Mouse (Mus musculus) bone marrow, adult 2 months (tissue): ENCODE measurements around the gene Hadha. TPM values are rescaled to one million over a fixed set of nuclear protein-coding genes. Genes with fewer than 3 reads are reported as not detected.

Experiments used
- H3K27ac ChIP-seq: fragments of 200-500 bp; 2 replicates; pipeline ENCODE4 v1.5.1; 2012; ENCODE audit warnings: low read depth, mild to moderate bottlenecking, control low read depth, inconsistent platforms, low read length; ENCODE audit not compliant: control insufficient read depth, poor library complexity, insufficient read depth
- H3K4me1 ChIP-seq: fragments of 200-500 bp; 2 replicates; pipeline ENCODE4 v1.6.1; 2011; ENCODE audit warnings: low read length; ENCODE audit not compliant: control insufficient read depth, insufficient read depth
- H3K4me3 ChIP-seq: fragments of 200-500 bp; replicated peaks from 2 replicates; pipeline ENCODE3; 2011; ENCODE audit warnings: mild to moderate bottlenecking, low read depth, low read length, control low read depth; ENCODE audit not compliant: control insufficient read depth
- CTCF ChIP-seq: fragments of 200-500 bp; IDR thresholded peaks from 2 replicates; pipeline ENCODE4 v1.5.1; 2011; ENCODE audit warnings: low read length, control low read depth; ENCODE audit not compliant: control insufficient read depth, insufficient read depth
- POLR2A ChIP-seq: fragments of 200-500 bp; IDR thresholded peaks from 2 replicates; pipeline ENCODE4 v1.6.1; 2011; ENCODE audit warnings: low read depth, mild to moderate bottlenecking, control low read depth, low read length, borderline replicate concordance; ENCODE audit not compliant: control insufficient read depth
- WGBS: fragments of 180-500 bp; shearing (Covaris S2); methylation state at CpG from one replicate; pipeline ENCODE4 v1.1.7; 2018; 5-methylcytosine and 5-hydroxymethylcytosine counted together
- polyA plus RNA-seq: library from polyadenylated mRNA; stranded (reverse); fragments of >200 nt; gene quantifications from 2 replicates; pipeline ENCODE4 v1.2.4, GENCODE M21; 2011; ENCODE audit warnings: low replicate concordance; ENCODE audit not compliant: missing spikeins, insufficient read depth, insufficient read length

The Hadha gene
- polyA plus RNA-seq, 1 experiment: 51.3 TPM

- no peak overlapping the region for H3K4me3 ChIP-seq
- 72% methylated on average over 4 of the region's 4 CpGs for WGBS
- H3K4me1 ChIP-seq: no peaks in the 10 kb centered on the region
- TF ChIP-seq POLR2A (no peak), CTCF (no peak)
- H3K27ac ChIP-seq: no peak overlapping the region
Observed at GRCm38 (mm10) chr5:30138193-30138592, 16.8 kb downstream of the Hadha start.

DNA sequence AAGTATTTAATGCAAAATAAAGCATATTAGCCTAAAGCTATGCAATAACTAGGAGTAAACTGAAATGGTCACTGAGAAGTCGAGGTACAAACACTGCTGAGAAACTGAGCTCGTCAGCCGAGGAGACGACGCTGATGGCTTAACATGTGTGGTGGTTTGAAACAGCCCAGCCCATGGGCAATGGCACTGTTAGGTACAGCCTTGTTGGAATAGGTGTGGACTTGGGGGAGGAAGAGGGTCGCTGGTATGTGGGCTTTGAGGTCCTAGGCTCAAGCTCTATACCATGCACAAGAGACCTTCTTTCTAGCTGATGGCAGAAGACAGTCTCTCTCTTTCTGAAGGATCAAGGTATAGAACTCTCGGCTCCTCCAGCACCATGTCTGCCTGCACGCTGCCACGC is 17.7 kb downstream of the Hadha start:
- TF ChIP-seq CTCF (no peak), POLR2A (no peak)
- Histone ChIP-seq H3K27ac (no peak overlapping the region), H3K4me1 (no peaks in the 10 kb centered on the region), H3K4me3 (no peak overlapping the region)
- 91% methylated on average over 9 of the region's 9 CpGs for WGBS

GRCm38 (mm10) chr5:30135711-30136231 is 19.2 kb downstream of the Hadha start:
- TF ChIP-seq POLR2A (no peak), CTCF (no peak)
- no peak overlapping the region for H3K27ac ChIP-seq
- no peaks in the 10 kb centered on the region for H3K4me1 ChIP-seq
- WGBS: 92% methylated on average over 11 of the region's 11 CpGs
- H3K4me3 ChIP-seq: no peak overlapping the region

GRCm38 (mm10) chr5:30132173-30132572 is 22.8 kb downstream of the Hadha start:
- 53% methylated on average over 2 of the region's 2 CpGs for WGBS
- Histone ChIP-seq H3K4me1 (no peaks in the 10 kb centered on the region), H3K4me3 (no peak overlapping the region), H3K27ac (no peak overlapping the region)
- TF ChIP-seq CTCF (no peak), POLR2A (no peak)

DNA sequence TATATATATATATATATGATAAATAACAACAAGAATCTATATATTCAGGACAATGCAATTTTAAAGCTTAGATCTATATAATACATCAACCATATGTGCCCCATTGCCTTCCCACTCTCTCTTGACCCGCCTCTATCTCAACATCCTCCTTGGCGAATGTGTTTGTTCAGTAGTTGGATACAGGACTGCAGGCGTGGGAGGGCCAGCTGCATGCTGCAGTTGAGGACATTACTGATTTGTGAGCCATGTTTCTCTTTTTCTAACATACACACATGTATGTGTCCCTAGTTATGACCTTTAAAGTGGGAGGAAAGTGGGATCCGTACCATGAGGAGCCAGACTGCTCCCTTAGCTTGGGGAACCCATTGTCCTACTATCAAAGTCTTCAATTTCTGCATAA is 23.7 kb downstream of the Hadha start:
- H3K4me3 ChIP-seq: no peak overlapping the region
- H3K4me1 ChIP-seq: no peaks in the 10 kb centered on the region
- TF ChIP-seq CTCF: no peak
- no peak for TF ChIP-seq POLR2A
- H3K27ac ChIP-seq: no peak overlapping the region
- 84% methylated on average over 4 of the region's 4 CpGs for WGBS

DNA sequence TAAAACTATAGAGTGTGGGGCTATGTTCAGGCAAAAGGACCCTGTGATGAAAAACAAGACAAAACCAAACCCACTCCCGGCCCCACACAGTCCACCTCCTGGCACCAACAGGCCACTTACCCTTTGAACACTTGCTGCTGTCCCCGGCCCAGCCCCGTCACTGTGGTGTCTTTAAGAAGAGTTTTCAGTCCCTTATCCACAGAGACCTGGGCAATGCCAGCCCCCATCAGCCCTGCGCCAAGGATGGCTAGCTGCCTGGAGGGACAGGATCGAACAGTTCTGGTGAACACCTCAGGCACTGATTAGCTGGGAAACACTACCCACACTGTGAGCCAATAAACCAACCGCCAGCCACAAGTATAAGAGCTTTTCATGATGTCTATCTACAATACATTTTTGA is 26.3 kb downstream of the Hadha start:
- Histone ChIP-seq H3K4me1 (no peaks in the 10 kb centered on the region), H3K27ac (no peak overlapping the region), H3K4me3 (no peak overlapping the region)
- 93% methylated on average over 6 of the region's 6 CpGs for WGBS
- TF ChIP-seq POLR2A (no peak), CTCF (no peak)

- WGBS: 88% methylated on average over 13 of the region's 13 CpGs
- H3K27ac ChIP-seq: no peak overlapping the region
- TF ChIP-seq POLR2A: no peak
- no peak for TF ChIP-seq CTCF
- H3K4me3 ChIP-seq: no peak overlapping the region
- no peaks in the 10 kb centered on the region for H3K4me1 ChIP-seq
Observed at GRCm38 (mm10) chr5:30127921-30128597, 26.9 kb downstream of the Hadha start.

GRCm38 (mm10) chr5:30126756-30127155 is 28.2 kb downstream of the Hadha start:
- no peak overlapping the region for H3K4me3 ChIP-seq
- H3K27ac ChIP-seq: no peak overlapping the region
- no peaks in the 10 kb centered on the region for H3K4me1 ChIP-seq
- TF ChIP-seq POLR2A (no peak), CTCF (no peak)
- 89% methylated on average over 7 of the region's 7 CpGs for WGBS
